Mouse (Mus musculus): Measurements from ENCODE around the gene Cog2.

The Cog2 gene

GRCm38 (mm10) chr8:124517142-124517541, 3.4 kb upstream of the Cog2 start:
- no peak for DNase-seq

GRCm38 (mm10) chr8:124521946-124522345, 1.4 kb downstream of the Cog2 start:
- DNase-seq, result peak; percentile 63 to 77

- DNase-seq, result peak in 1 of 2 experiments; percentile 38
Measured at GRCm38 (mm10) chr8:124526261-124526660, 5.7 kb downstream of the Cog2 start.

GRCm38 (mm10) chr8:124530076-124530475, 9.5 kb downstream of the Cog2 start:
- DNase-seq, result no peak

DNA sequence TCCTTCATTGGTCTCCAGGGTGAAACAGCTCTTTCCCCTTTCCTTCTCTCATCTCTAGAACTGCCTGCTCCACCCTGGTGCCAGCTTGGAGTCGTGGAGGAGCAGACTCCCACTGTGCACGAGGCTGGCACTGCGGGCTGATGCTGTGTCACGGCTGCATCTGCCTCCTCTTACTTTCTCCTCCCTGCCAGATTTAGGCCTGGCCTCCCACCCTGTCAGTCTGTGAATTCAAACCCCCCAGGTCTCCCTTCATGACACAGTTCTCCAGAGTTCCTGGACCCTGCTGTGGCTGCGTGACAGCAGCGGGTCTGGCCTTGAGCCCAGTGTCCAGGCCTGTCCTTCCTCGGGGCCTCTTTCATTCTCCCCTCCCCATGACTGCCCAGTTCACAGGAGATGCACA, 10.0 kb downstream of the Cog2 start:
- DNase-seq, result no peak

- DNase-seq, result no peak
Measured at GRCm38 (mm10) chr8:124530996-124531395, 10.4 kb downstream of the Cog2 start.

GRCm38 (mm10) chr8:124532626-124533025, 12.1 kb downstream of the Cog2 start:
- no peak for DNase-seq

GRCm38 (mm10) chr8:124535451-124535850, 14.9 kb downstream of the Cog2 start:
- DNase-seq, result peak in 1 of 2 experiments; percentile 23

- DNase-seq, result no peak
Measured at GRCm38 (mm10) chr8:124540906-124541305, 20.3 kb downstream of the Cog2 start.

- no peak for DNase-seq
Measured at GRCm38 (mm10) chr8:124542001-124542400, 21.4 kb downstream of the Cog2 start.

- DNase-seq, result no peak
Measured at GRCm38 (mm10) chr8:124543272-124543671, 22.7 kb downstream of the Cog2 start.

GRCm38 (mm10) chr8:124546371-124546770, 25.8 kb downstream of the Cog2 start:
- no peak for DNase-seq

DNA sequence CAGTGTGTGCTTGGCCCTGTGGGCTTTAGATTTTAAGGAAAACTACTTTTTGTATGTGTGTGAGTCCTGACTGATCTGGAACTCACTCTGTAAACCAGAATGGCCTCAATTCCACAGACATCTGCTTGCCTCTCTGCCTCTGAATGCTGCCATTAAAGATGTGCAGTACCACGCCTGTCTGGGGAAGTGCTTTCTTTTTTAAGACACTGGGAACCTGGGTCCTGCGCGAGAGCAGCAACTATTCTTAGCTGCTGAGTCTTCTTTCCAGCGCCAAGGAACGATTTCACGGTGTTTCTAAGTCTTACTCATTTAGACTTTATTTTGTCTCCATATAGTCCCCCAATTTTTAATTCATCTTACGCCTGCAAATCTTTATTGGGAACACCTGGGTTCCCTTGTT, 26.2 kb downstream of the Cog2 start:
- no peak for DNase-seq

GRCm38 (mm10) chr8:124547269-124547668, 26.7 kb downstream of the Cog2 start:
- no peak for DNase-seq

- no peak for DNase-seq
Measured at GRCm38 (mm10) chr8:124548187-124548586, 27.6 kb downstream of the Cog2 start.

DNA sequence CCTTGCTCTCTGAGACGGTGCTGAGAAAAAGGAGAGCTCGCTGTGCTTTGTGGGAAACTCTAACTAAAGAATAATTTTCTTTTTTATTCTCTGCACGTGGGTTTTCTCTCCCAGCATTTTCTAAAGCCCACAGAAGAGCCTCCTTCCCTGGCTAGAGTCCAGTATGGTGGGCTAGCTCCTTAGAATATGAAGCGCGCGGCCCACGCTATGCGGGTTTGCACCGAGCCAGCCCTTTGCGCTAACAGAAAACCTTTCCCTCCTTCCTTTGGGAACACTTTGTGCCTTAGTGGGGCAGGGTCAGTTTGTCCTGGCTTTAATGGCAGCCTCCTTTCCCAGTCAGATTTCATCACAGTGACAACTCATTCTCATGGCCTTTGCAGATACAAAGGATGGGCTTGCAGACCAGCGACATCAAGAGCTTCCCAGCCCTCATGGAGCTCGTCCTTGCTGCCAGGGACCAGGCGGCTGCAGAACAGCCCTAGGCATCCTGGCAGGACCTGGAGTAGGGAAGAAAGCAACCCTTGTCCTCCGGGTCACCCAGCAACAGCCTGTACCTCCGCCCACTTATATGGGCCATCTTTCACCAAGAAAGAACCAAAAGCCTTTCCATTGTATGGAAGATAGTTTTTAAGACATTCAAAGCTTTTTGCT, 30.6 kb downstream of the Cog2 start:
- no peak for DNase-seq

DNA sequence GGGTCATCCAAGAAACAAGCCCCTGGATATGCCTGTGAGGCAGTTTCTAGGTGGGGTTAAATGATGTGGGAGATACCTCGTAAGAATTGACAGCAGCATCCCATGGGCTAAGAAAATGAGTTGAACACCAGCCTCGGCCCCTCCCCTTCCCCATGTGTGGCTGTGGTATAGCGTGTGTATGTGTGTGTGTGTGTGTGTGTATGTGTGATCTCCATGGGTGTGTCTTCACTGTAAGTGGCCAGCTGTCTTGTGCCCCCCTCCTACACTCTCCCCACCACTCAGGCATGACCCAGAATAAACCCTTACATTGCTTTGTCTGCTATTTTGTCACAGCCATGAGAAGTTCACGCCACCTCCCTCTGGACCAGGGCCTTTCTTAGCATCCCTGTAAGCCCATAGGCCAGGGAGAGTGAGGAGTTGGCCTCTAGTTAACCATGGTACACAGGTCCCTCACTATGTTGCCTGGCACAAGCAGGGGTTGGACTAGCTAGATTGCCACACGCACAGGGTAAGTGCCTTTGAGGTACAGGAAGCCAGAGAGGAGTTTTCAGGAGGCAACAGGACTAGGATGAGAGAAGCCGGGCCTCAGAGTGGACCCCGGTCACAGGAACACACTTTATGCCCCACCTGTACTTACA, 34.7 kb downstream of the Cog2 start:
- no peak for DNase-seq

DNA sequence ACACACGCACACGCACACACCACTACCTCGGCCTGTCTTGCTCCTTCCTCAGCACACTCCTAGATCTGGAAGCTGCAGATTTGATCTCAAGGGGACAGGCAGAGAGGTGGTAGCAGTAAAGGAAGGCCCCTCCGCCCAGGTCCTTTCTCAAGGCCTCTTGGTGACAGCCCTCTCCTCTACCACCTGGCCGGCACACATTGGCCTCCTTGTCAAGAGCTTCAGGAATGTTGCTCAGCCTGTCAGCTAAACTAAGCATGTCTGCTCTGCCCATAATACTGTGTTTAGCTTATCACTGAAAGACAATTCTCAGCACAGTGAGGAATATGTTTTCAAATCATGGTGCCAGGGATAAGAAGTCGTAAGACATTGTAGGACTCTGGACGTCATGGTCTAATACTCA, 35.6 kb downstream of the Cog2 start:
- no peak for DNase-seq

GRCm38 (mm10) chr8:124556658-124557057, 36.1 kb downstream of the Cog2 start:
- DNase-seq, result no peak

DNA sequence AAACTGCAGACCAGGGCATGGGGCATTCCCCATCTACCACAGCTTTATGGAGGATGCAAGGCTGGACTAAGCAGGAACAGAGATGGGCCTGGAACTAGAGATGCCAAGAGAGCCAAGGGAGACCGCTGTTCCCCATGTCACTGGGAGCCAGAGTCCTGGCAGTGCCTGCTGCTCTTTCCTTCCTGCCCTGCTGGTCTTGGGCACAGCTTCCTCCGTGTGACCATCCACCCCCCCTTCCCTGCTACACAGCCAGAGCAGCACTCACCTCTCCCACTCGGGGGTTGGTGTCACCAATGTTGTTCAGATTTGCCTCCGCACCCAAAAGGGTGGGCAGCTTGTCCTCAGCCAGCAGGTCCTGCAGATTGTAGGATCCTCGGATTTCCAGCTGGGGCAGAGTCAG, 36.9 kb downstream of the Cog2 start:
- no peak for DNase-seq

DNA sequence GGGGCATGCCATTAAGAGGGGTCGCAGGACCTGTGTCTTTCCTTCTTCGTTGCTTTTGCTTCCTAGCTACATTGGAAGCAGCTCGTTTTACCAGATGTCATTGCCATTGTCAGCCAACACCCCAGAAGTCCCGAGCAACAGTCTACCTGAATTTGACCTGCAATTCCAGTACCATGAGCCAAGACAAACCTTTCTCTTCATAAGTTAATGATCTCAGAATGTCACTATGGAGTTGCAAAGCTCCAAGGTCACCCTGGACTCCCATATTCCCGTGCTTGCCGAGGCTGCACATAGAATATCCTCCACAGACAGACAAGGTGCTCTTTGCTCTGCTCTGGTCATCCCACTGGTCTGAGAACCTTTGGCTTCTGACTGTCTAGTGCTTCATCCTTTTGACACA, 46.6 kb downstream of the Cog2 start:
- DNase-seq, result no peak

DNA sequence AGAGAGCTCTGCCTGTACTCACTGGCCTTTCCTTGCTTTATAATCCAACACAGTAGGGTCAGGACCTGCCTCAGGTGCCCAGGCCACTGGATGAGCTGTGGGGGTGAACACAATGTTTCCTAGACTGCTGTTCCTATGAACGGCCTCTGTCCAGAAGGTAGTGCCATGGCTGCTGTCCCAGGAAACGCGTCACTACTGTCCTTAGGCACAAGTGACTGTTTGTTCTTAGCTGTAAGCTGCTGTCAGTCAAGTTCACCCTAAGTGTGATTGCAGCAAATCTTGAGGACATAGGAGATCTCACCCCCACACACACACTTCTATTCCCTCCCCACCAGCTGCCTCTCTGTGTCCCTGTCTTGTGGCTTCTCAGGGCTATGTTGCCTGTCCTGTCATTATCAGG, 47.0 kb downstream of the Cog2 start:
- DNase-seq, result no peak

DNA sequence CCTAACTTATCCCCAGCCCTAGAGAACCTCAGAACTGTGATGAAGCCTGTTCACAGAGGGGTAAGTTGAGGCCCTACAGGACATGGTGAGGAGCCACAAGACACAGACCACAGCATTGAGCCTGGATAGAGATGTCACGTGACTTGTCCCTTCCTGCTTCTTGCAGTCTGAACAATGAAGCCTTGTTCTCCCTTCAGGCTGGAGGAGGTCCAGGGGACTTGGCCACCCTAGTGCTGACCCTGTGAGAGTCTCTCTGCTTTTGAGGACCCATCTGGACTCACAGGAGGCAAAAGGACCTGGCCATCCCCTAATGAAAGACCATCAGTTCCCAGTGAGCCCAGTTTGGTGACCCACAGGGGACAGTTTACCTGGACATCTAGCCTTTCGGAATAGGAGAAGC, 48.5 kb downstream of the Cog2 start:
- DNase-seq, result no peak

GRCm38 (mm10) chr8:124569593-124569992, 49.0 kb downstream of the Cog2 start, which contains the start of gene Agt:
Agt (minus strand) TSS chr8:124569706.
- peak; percentile 88 to 93 for DNase-seq
